Mouse (Mus musculus): Measurements from ENCODE around the gene Sprr2a1.
"Not testable (repeated sequence)": the region's sequence is repeated elsewhere in the genome, so short reads cannot be mapped to it uniquely, and the experiment has no call there.

Sprr2a1 gene

DNA sequence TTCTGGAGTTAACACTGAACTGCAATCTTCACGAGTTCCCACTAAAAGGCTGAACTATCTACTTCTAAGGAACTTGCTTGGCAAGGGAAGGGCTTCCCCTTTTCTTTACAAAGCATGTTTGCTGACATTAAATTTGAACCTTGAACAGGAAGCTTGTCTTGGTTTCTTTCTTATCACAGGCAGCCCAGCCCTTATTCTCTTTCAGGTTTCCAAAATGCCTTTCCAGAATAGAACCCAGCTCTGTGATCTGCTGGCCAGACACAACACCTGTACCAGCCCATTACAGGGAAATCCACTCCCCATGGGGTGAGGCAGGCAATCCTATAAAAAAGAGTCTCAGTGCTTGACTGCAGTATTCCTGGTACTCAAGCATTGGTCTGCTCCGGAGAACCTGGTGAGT, at the start of gene Sprr2a1, which contains the start of gene Sprr2a2:
Gene Sprr2a1, plus strand, starts transcription at position 231 of the 400 bp plus-strand sequence.
Gene Sprr2a2, plus strand, starts transcription at position 352 of the 400 bp plus-strand sequence.
- not testable (repeated sequence) for DNase-seq (ENCODE audit: low read depth, low spot score)

GRCm38 (mm10) chr3:92169847-92170246, 45.8 kb upstream of the Sprr2a1 start:
- DNase-seq (ENCODE audit: low read depth, low spot score), result no peak

GRCm38 (mm10) chr3:92176880-92177279, 38.7 kb upstream of the Sprr2a1 start:
- no peak for DNase-seq (ENCODE audit: low read depth, low spot score)

GRCm38 (mm10) chr3:92195512-92196200, 19.9 kb upstream of the Sprr2a1 start:
- DNase-seq (ENCODE audit: low read depth, low spot score), result no peak

GRCm38 (mm10) chr3:92211133-92211925, 4.3 kb upstream of the Sprr2a1 start:
- DNase-seq (ENCODE audit: low read depth, low spot score), result not testable (repeated sequence)

GRCm38 (mm10) chr3:92212059-92212458, 3.5 kb upstream of the Sprr2a1 start:
- not testable (repeated sequence) for DNase-seq (ENCODE audit: low read depth, low spot score)

DNA sequence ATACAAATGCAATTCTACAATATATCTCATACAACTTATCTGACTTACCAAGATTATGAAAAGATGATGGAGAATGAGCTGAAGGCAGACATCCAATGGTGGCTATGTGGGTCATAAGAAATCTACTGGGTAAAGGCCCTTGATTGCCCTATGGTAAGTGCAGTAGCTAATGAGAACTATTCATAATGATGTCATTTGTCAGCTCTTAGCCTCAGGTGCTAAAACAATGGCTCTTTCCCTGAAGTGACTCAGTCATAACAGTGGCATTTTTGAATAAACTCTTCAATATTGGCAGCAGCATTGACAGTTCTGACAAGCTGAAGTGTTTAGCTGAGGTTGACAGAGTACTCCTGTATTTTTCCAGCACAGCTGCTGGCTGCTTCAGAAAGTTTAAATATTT, 1.9 kb upstream of the Sprr2a1 start:
- not testable (repeated sequence) for DNase-seq (ENCODE audit: low read depth, low spot score)

- not testable (repeated sequence) for DNase-seq (ENCODE audit: low read depth, low spot score)
Measured at GRCm38 (mm10) chr3:92219031-92219430, 3.4 kb downstream of the Sprr2a1 start.

DNA sequence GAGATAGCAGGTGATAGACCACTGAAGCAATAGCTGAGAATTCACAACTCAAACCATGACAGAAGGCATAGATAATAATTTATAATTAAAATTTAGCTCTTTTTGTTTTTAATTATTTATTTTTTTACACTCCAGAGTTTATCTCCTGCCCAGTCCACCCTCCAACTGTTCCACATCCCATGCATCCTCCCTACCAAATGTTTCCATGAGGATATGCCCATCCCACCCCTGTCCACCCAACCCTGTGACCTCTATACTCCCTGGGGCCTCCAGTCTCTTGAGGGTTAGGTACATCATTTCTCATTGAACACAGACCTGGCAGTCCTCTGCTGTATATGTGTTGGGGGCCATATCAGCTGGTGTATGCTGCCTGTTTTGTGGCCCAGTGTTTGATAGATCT, 8.1 kb downstream of the Sprr2a1 start:
- DNase-seq (ENCODE audit: low read depth, low spot score), result not testable (repeated sequence)

DNA sequence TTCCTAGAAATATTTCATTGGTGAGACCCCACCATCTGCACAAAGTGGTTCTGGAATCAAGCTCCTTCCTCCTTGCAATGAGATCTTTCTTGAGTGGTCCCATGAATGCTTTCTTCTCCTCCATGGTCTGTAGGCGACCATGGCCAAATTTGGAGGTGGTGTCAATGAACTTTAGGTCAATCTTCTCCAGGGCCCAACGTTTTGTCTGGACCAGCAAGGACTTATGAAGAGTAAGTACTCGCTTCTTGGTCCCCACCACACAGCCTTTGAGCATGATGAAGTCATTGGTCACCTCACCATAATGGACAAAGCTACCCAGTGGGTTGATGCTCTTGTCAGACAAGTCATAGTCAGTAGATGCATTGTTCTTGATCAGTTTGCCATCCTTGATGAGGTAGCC, 11.8 kb downstream of the Sprr2a1 start:
- DNase-seq (ENCODE audit: low read depth, low spot score), result not testable (repeated sequence)

DNA sequence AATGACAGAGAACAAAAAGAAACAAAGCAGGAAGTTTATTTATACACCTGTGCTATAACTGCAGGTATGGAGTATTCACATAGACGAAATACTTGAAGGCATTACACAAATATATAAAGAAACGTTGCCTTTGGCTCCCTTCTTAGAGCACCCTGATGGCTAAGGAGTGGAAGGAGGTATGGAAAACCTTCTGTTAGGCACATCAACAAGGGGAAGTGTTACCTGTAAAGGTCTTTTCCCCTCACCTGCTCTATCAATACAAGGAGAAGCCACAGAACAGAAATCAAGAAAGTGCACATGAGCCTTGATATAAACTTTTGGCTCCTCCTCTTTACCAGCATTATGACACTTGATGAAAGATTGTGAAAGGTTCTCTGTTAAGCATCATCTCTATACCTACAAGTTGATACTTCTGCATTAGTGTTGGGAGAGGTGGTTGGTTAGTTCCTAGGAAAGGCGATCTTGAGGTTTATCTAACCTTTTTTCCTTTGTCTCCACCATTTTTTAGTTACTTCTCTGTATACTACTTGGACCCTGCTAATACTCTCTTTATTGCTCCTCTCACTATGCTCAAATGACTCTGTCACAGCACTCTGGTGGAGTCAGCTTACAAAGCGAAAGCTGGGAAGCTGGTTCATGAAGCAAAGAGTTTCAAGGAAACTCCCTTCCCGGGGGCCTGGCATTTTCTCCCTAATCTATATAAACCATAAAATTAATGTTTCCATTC, 21.0 kb downstream of the Sprr2a1 start:
- not testable (repeated sequence) for DNase-seq (ENCODE audit: low read depth, low spot score)

GRCm38 (mm10) chr3:92238736-92239135, 23.1 kb downstream of the Sprr2a1 start:
- DNase-seq (ENCODE audit: low read depth, low spot score), result not testable (repeated sequence)

- DNase-seq (ENCODE audit: low read depth, low spot score), result not testable (repeated sequence)
Measured at GRCm38 (mm10) chr3:92239197-92239596, 23.6 kb downstream of the Sprr2a1 start.

DNA sequence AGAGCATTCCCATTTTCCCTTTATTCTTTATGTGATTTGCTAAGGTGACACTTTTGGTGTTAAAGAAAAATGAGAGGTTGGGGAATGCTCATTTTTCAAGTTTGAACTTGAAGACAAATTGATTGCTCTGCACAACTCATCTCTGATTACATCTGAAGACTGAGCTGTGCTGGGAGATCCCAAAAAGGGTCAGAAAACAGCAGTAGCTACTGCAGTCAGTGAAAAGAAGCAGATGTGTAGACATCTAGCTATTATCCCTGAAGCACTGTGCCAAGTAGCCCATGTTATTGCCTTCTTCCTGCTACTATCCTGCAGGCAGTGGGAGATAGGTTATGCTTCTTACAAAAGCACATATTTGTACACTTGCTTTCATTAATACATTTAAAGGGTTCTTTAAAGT, 29.2 kb downstream of the Sprr2a1 start:
- not testable (repeated sequence) for DNase-seq (ENCODE audit: low read depth, low spot score)

DNA sequence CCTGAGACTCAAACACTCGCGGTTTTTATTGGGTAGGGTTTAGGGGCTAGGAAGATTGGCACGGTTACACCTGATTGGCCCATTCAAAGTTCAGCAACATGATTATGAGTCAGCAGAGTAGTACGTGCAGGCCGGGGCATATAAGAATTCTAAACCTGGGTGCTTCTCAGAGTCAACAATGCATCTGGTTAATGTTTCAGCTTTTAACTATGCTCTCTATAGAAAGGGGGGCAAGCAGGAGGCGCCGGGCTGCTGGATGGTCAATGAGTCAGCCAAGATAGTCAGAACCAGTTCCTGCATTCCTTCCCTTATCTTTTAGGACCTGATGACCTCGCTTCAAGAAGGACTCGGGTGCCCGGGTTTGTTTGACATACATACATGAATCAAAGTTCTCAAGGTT, 30.6 kb downstream of the Sprr2a1 start:
- not testable (repeated sequence) for DNase-seq (ENCODE audit: low read depth, low spot score)

DNA sequence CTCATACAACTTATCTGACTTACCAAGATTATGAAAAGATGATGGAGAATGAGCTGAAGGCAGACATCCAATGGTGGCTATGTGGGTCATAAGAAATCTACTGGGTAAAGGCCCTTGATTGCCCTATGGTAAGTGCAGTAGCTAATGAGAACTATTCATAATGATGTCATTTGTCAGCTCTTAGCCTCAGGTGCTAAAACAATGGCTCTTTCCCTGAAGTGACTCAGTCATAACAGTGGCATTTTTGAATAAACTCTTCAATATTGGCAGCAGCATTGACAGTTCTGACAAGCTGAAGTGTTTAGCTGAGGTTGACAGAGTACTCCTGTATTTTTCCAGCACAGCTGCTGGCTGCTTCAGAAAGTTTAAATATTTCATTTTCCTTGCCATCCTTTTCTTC, 32.9 kb downstream of the Sprr2a1 start:
- not testable (repeated sequence) for DNase-seq (ENCODE audit: low read depth, low spot score)

DNA sequence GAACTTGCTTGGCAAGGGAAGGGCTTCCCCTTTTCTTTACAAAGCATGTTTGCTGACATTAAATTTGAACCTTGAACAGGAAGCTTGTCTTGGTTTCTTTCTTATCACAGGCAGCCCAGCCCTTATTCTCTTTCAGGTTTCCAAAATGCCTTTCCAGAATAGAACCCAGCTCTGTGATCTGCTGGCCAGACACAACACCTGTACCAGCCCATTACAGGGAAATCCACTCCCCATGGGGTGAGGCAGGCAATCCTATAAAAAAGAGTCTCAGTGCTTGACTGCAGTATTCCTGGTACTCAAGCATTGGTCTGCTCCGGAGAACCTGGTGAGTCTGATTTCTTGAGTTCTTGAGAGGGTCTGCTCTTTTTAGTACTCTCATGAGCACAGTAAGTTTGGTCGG, 34.9 kb downstream of the Sprr2a1 start:
- DNase-seq (ENCODE audit: low read depth, low spot score), result not testable (repeated sequence)

GRCm38 (mm10) chr3:92253860-92254259, 38.3 kb downstream of the Sprr2a1 start:
- DNase-seq (ENCODE audit: low read depth, low spot score), result not testable (repeated sequence)

DNA sequence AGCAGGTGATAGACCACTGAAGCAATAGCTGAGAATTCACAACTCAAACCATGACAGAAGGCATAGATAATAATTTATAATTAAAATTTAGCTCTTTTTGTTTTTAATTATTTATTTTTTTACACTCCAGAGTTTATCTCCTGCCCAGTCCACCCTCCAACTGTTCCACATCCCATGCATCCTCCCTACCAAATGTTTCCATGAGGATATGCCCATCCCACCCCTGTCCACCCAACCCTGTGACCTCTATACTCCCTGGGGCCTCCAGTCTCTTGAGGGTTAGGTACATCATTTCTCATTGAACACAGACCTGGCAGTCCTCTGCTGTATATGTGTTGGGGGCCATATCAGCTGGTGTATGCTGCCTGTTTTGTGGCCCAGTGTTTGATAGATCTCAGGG, 42.9 kb downstream of the Sprr2a1 start:
- not testable (repeated sequence) for DNase-seq (ENCODE audit: low read depth, low spot score)

DNA sequence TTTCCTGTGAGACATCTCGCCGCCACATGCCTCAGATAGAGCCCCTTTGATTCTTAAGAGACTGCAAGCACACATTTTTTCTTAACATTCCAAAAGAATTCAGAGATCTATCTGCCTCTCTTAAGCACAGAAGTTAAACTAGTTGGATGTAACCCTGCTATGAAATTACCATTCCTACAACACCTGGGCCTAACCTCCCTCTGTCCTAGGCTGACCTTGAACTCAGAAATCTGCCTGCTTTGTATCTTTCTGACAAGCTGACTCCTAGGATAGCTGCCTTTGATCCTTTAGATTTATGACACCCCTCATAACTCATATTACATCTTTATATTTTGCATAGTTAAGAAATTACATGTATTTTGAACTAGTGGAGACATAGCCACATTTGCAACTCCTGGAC, 47.9 kb downstream of the Sprr2a1 start:
- not testable (repeated sequence) for DNase-seq (ENCODE audit: low read depth, low spot score)

All from retina, adult 2 months (tissue).